Mouse (Mus musculus) thymus, adult 2 months (tissue): ENCODE data around the gene Timm10.

Experiments used
- CTCF ChIP-seq: fragments of 200-500 bp; IDR thresholded peaks from 2 replicates; pipeline ENCODE4 v1.5.1; 2012; ENCODE audit warnings: mild to moderate bottlenecking, control low read depth, low read length, moderate library complexity, borderline replicate concordance; ENCODE audit not compliant: control insufficient read depth, poor library complexity, insufficient read depth; ENCODE audit errors: extremely low read depth
- POLR2A ChIP-seq: fragments of 200-500 bp; IDR thresholded peaks from 2 replicates; pipeline ENCODE4 v1.6.1; 2012; ENCODE audit warnings: mild to moderate bottlenecking, low read length, control low read depth, moderate library complexity; ENCODE audit not compliant: control insufficient read depth, poor library complexity, insufficient read depth; ENCODE audit errors: extremely low read depth

- TF ChIP-seq CTCF (no peak), POLR2A (no peak)
These were observed 23.8 kb downstream of the Timm10 start for GRCm38 (mm10) chr2:84850407-84851129.
